Mouse (Mus musculus) frontal cortex, adult (tissue): ENCODE data around the gene Nek9.

ENCODE experiments used
- ATAC-seq: cut with Nextera tagmentation; 2 replicates; pipeline ENCODE4 v1.9.2; 2017; ENCODE audit warnings: mild to moderate bottlenecking, moderate library complexity, mixed read lengths; ENCODE audit not compliant: low TSS enrichment

Nek9 gene

DNA sequence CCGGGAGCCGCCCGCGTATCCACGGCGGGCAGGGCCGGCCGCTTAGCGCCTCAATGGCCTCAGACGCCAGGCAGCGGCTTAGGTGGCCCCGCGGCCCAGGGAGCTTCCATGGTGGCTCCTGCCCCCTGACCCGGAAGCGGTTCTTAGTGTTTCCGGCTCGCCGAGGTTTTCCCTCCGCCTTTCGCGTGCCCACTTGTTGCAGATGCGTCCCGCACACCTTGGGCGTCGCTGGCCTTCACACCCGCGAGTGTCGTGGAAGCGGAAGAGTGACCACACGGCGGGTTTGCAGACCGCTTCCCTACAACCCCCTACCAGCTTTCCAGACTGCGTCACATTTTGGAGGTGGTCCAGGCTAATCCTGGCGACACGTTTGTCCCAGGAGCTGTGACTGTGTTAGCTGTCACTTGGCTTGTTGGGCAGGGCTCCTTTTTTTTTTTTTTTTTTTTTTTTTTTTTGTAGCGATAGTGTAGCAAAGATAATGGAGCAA lies at the start of gene Nek9:
Nek9 (minus strand) TSS at position 120 of the 487 bp plus-strand sequence.
- peak; percentile 88 for ATAC-seq

DNA sequence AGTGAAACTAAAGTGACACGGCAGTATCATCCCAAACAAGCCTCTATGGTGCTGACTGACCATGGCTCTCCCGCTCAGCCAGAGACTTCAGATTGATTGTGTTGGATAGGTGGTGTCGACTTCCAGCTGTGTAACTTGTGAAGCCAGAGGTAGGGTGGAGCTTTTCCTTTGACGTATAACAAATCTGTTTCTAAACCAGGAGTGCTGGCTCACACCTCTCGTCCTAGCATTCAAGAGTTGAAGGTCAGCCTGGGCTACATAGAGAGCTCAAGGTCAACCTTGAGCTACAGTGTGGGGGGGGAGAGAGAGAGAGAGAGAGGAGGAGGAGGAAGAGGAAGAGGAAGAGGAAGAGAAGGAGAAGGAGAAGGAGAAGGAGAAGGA lies 46.8 kb upstream of the Nek9 start:
- no peak for ATAC-seq

DNA sequence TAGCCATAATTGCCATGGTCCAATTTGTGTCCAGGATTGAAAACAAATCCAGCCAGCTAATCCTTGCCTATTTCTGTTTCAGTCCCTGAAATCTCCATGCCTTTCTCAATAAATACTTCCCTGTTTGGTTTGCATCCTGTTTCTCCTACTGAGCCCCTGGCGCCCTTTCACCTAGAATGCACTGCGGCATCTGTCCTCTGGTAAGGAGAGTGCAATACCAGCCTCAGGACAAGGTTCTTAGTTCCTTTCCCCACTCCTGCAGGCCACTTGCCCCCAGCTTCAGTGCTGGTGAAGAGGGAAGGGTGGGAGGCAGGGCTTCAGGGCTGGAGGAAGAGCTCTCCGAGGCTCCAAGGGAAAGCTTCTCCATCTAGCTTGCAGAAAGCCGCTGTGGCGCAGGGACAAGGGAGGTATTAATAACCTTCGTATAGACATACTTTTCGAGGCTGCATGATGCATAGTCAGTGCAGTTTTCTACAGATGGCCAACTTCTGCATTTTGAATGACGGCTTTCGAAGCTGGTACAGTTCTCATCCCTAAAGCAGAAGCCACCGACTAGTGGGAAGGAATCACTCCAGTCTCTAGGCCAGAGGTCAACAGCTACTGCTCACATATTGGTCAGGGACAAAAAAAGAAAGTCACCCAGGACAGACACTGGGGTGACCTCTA lies 46.3 kb upstream of the Nek9 start:
- ATAC-seq: no peak

DNA sequence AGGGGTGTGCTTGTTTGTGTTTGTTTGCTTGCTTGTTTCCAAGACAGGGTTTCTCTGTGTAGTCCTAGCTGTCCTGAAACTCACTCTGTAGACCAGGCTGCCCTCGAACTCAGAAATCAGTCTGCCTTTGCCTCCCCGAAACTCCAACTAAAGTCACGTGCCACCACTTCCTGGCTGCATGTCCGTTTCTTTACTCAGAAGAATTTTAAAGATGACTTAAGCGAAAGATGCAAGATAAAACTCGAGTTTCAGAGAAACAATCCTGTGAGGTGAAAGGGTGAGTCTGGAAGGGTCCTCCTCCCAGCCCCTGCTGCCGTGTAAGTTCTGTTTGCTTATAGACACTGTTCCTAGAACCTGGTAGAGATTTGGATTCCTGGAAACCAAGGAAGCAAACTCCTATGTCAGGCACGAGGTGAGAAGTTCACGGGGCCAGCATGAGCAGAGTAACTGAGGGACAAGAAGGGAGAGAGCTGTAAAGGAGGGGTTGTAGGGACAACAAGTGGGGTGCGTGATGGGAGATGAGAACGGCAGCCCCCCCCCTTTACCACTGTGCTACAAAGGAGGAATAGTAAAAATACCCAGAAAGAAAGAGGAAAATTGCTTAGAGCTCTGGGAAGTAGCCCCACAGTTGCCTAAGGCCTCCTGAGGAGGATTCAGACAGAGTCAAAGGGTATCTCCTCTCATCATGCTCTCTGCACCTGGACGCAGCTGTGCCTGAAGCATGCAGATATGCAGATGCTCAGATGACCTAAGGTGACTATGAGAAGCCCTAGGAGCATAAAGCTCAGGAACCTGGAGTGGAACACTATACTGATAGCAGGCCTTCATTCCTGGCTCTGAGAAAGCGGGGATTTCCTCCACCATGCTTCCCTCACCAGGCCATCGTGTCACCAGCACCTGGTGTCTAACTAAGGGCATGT lies 43.9 kb upstream of the Nek9 start:
- no peak for ATAC-seq

DNA sequence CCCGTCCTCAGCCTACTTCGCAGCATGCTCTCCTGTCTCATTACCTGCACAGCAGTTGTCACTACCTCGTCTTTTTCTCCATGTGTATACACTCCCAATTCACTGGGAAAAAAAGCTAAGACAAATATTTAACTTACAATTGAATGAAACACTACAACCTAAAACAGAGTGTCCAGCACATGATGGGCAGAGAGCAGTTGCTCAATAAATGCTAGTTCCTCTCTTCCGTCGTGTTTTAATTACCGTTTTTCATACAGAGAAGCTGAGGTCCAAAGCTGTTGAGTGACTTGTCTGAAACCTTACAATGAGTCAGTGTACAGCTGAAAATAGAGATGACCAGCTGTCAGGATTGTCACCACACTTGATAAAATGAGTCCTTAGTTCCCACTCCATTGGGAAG lies 42.4 kb upstream of the Nek9 start:
- ATAC-seq: no peak

DNA sequence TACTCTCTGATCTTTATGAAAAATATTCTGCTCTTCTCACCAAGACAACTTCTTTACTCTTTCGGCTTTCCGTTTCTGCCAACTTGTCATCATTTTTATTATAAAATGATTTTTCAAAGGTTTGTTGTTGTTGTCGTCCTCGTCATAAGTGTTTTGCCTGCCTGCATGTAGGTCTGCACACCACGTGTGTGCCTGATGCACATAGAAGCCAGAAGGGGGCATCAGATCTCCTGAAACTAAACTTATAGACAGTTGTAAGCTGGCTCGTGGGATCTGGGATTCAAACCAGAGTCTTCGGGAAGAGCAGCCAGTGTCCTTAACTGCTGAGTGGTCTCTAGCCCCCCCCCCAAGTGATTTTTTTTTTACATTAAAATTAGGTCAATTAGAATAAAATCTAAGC lies 41.8 kb upstream of the Nek9 start:
- no peak for ATAC-seq

DNA sequence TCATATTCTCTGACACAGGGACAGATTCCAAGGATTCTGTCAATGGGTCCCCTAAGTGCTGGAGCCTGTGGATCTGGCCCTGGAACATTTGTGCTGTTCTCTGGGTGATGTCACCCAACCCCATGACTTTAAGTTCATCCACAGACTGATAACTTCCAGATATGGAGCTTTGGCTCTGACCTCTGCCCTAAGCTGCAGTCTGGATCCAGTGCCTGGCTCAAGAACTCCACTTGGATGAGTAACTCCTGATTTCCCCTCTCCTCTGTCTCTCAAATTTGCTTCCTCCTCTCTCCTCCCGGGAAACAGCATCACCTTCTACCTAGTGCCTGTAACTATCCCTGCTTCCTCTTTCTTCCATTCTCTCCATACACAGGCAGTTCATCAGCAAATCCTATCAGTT lies 41.1 kb upstream of the Nek9 start:
- no peak for ATAC-seq

DNA sequence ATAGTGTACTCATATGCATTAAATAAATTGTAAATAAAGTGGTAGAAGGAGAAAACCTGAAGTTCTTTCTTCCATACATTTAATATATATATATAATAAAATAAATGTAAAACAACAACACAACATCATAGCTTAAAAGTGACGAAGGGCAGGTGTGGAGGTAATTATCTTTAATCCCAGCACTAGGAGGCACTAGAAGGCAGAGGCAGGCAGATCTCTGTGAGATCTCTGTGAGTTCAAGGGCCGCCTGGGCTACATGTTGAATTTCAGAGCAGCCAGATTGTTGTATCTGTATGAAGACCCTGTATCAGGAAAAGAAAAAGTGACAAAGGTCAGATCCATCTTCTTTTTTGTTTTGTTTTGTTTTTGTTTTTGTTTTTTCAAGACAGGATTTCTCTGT lies 39.1 kb upstream of the Nek9 start:
- ATAC-seq: no peak

DNA sequence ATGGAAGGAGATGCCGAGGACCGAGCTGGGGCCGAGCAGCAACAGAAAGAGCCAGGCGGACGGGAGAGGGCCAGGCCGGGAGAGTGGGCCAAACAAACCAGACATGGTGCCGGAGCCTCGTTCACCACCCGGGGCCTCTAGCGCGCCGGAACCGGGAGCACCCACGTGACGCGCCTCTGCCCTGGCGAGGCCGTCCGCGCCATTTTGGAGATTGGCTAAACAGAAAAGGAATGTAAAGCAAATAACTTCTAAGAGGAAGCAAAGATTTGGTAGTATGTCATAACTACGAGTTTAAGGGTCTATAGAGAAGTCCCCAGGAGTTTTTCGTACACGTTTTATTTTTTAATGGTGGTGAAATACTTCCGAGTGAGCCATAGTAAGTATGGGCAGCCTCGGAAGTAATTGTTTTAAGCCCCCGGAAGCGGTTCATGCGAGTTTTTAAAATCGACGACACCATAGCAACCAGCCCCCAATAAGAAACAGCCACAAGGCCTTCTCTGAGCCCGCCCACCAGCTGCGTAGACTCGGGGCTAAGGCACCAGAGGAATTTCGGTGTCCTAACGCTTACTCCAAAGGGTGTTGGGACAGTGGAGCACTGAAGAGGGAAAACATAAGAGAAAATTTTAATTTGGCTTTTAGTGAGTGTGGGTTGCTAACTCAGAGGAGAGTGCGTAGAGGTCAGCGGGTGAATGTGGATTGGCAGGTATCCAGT lies 35.6 kb upstream of the Nek9 start, which contains the start of gene Tmed10:
Tmed10 (minus strand) TSS at position 287 of the 712 bp plus-strand sequence.
- peak; percentile 99 for ATAC-seq

DNA sequence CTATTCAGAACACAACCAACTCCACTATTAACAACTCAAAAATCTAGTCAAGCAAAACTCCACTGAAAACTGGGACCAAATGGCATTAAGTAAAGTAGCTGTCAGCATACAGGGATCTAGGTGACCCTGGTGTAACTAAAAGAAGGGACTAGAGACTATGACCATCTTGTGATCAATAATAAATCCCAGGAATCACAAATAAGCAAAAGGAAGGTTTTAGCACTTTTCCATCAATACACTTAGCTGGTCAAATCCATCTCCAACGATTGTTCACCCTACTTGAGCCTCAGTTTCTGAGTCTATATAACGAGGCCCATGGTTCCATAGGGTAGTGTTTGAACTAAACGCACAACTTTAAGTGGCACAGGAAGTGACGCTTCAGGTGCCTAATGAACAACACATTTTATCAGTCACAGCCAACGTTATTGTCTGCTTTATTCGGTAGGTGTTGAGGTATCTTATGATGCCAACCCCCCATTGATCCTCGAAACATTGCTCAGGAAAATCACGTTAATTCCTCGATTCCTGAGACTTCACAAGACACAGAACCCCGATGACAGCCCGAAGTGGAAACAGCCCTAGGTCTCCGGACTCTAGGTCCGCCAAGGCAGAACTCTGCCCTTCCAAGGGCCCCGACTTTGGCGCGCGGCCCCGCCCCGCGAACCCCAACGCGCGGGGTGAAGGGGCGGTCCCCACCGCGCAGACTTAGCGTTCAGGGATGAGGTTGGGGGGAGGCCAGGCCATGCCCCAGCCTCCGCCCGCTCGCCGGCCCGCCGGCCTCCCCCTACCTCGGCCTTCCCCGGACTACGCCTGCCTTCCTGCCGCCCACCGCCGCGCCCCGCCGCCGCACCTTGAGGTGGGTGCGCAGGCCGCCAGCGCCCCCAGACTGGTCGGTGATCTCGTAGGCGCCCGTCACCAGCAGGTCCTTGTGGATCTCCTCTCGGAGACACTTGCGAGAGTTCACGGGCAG lies 34.7 kb upstream of the Nek9 start:
- peak; percentile 72 for ATAC-seq

DNA sequence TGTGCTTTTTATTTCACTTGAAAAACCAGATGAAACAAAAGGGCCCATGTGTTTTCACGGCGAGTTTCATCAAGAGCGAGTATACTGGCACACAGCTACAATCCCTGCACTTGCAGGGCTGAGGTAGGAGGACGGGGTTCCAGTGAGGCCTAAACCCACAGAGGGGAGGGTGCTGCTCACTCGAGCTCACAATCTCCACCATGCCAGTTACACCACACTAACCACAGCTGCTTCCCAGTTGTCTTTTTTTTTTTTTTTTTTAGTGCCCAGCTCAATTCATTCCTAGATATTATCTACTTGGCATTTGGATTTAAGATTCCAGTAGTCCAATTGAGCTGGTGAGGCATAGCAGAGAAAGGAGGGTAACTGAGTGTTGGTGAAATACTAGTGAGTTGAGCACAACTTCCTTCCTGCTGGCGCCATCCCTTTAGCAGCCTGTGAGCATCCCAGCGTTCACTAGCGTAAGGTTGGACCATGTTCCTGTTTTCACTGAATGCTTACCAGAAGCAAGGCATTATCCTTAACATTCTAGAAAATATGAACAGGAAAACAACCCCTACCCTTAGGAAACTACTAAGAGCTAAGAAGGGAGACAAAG lies 33.0 kb upstream of the Nek9 start:
- ATAC-seq: no peak

DNA sequence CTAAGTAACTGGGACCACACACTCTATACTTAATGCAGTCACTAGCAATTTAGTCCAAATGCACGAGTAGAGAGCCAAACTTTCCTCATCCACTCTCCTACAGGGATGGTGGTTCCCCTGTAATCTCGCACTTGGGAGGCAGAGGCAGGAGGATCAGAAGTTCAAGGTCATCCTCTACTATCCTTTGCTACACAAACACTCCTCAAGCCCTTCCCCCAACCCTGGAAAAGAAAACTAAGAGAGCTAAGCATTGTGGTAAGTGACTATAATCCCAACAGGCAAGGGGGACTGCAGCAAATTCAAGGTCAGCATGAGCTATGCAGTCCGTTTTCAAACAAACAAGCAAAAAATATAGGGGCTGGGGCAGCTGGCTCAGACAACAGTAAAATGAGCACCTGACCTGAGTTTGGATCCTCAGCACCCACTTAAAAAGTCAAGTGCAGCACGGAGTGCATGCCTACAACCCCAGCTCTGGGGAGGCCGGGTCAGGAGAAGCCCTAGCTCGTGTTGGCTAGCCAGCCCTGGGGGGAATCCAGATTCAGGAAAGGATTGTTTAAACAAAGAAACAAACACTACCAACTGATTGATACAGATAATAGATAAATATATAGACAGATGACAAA lies 29.4 kb upstream of the Nek9 start:
- no peak for ATAC-seq

DNA sequence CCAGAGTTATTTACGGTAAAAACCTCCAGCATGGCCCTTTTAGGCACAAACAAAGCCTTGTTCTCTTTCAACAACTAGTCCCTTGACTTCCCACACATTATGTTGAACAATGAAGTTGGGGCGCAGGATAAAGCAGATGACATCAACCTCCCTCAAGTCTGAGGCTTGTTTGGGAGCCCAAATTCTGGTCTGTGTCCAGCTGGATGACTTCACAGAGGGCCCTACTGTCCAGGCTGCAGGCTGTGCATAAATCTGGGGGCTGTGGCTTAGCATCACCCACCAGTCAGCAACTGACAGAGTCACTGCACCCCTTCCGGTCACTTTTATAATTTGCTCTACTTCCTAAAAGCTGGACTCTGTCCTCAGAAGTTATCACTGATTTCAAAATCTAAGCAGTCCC lies 27.1 kb upstream of the Nek9 start:
- peak; percentile 69 for ATAC-seq

DNA sequence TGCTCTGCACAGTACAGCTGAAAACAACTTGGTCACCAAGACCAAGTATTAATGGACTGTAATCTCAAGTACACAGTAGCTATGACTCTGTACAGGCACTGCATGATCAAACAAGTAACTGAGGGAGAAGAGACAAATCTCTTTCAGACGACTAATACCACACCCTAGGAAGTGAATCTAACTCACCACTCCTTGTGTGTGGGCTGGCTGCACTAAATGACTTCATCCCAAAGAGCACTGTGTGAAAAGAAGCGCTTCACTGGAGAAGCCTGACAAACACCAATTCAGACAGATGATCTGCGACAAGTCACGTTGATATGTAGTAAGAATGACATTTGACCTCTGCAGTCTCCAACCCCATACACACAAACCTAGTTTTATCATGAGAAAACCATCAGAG lies 23.3 kb upstream of the Nek9 start:
- ATAC-seq: no peak

DNA sequence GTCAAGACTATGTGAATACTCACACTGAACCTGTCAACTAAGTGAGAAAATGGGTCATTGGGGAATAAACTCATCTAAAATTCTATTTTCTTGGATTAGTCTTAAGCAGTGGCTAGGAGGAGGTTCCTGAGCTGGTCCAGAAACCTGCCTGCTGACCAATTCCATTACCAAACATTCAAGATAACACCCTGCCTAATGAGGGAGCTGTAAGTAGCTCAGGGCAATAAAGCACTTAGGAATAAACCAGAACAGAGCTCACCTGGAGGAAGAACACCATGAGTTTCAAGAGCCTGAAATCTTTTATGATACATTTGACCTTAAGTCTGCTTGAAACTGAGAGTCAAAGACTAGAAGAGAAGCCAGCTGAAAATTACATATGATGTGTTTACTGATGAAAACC lies 22.4 kb upstream of the Nek9 start:
- ATAC-seq: no peak

DNA sequence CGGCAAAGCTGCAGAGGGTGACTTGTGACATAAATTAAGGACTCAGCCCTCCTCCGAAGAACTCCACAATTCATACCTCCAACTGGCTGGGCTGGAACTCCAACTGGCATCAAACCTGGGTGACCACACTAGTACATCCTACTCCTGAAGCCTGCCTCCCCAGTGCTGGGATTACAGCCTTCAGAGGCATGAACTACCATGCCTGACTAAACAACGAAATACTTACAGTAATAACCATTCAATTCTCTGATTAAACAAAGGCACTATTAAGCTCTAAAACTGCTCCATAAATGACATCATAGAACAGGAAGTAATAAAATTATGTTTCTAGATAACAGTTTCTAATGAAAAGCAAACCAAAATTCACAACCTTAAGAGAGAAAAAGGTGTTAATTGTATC lies 22.0 kb upstream of the Nek9 start:
- no peak for ATAC-seq

DNA sequence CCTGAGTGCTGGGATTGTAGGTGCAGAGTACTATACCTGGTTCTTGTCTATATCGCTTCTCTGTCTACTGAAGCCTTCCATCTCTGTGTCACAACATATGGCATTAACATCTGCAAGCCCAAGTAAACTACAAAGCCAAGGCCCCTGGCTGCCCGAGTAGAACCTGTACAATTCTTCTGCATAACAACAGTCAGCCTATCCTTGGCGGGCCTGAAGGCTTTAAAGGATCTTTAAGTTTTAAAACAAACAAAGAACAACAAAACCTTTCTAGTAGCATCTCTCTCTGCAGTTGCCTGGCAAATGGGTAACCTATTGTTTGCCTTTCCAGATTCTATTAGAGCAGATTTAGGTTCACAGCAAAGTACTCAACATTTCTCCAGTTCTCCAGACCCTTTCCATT lies 14.9 kb upstream of the Nek9 start:
- ATAC-seq: no peak

DNA sequence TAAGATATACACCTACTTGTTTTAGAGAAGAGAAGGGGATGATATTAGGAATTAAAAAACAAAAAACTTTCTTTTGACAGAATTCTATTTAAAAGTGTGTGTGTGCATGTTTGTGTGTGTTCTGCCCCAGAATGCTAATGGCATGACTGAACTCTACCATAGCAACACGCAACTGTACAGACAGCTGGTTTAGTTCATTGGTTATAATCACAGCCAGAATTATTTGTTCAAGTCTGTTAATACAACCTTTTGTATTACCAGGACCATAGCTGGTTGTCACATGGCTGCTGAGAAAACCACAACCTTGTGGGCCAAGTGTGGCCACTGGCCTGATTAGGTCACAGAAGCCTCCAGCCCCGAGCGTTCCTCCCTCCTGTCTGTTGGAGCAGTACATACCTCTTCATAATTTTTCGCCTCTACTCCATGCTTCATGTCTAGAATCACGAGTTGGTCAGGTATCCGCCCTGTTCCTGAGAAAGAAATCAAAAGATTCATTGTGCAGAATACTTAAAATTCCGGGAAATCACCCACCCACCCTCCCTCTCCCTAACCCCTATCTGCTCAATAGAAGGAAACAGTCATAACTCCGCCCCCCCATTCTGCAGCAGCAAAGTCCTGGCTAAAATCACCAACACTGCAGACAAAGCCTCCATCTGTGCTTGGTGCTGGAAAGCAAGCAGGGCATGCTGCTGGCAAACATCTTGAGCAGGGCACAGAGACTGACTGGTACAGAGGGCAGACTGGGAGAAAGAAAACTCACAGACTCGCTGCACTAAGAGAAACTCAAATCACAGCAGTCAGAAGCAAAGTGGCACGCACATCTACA lies 11.5 kb upstream of the Nek9 start:
- ATAC-seq: peak; percentile 87

DNA sequence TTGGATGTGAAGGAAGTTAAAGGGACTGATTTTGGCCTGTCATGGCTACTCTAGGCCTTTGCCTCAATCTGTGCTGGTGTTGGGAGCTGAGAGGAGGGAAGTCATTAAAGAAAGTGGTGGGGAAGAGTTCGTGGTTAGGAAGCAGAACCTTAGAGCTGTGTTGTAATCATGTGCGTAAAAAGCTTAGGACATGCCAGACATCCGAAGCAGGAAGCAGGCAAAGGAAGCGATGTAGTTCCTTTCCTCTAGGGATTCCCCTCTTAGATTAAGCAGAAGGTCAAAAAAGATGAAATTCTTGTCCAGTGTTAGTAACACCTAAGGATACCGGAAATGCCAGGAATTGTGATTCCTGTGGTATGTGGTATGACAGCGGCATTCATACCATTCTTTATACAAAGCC lies 9.2 kb upstream of the Nek9 start:
- no peak for ATAC-seq

DNA sequence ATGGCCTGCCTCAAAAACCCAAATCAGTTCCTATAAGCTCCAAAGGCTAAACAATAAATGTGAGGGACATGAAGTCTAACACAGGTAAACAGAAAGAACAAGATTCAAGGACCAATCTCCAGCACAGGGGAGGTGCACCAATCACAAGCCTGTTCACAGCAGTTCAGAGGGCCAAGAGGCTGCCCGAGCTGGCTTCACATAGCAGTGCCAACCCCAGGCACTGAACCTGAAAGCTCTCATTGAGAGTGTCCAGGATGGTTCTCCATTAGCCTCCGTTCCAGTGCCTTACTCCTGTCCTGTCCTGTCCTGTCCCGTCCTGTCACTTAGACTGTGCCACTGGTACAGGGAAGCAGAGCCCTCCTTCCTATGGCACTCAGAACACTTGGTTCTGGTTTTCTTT lies 8.0 kb upstream of the Nek9 start:
- no peak for ATAC-seq
